In the genomic region with DNA sequence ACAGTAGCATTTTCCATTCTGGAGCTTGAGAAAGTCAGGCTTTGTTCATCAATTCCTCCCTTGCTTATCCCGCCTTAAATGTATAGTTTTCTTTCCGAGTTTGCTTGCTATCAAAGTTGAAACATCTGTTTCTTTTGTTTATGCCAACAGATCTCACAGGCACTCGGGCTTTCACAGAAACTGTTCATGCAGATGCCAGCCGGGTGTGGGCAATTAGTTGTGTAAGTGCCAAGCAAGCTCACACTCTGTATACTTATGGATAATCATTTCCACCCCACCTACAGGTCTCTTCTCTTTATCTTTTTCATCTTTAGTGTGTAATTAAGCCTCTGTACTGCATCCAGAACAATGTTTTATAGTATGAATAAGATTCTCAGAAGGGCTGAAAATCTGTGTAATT, we compare ENCODE assay signal across 33 mouse cellular contexts. TPM values are rescaled to one million over a fixed set of nuclear protein-coding genes. Genes with fewer than 3 reads are reported as not detected.
DNase-seq lines count a peak whose midpoint lies in the region; ATAC-seq lines count a peak whose summit lies in the region.
"Had no signal": no experiment of that assay in that cellular context is flagged by ENCODE, and none has a peak within 500 bp of the region (broad histone marks: within the 10 kb centered on the region; RNA-seq: fewer than 3 reads in every experiment).

No protein-coding gene starts in this region.

- 58% methylated on average over 4 of the region's 4 CpGs for WGBS in forebrain, embryonic 10.5 days
- 33% methylated on average over 4 of the region's 4 CpGs for WGBS in forebrain, embryonic 11.5 days
- WGBS in liver, embryonic 15.5 days (ENCODE audit: insufficient replicate concordance), result 20% methylated on average over 4 of the region's 4 CpGs
- 6% methylated on average over 4 of the region's 4 CpGs for WGBS in forebrain, embryonic 16.5 days
- WGBS in heart, embryonic 11.5 days (ENCODE audit: insufficient replicate concordance), result 67% methylated on average over 4 of the region's 4 CpGs

- H3K27me3 ChIP-seq in forebrain, embryonic 10.5 days (ENCODE audit: poor library complexity, severe bottlenecking), result no peaks in the 10 kb centered on the region
- H3K27me3 ChIP-seq in forebrain, embryonic 11.5 days (ENCODE audit: control insufficient read depth, insufficient read depth, low read length), result no peaks in the 10 kb centered on the region
- no peaks in the 10 kb centered on the region for H3K27me3 ChIP-seq in liver, embryonic 15.5 days
- no peaks in the 10 kb centered on the region for H3K27me3 ChIP-seq in forebrain, embryonic 16.5 days (replicated peaks; ENCODE audit: control insufficient read depth, insufficient read depth, low read length)
- no peaks in the 10 kb centered on the region for H3K27me3 ChIP-seq in heart, embryonic 11.5 days (ENCODE audit: control insufficient read depth, insufficient read depth, low read length)
- H3K27me3 ChIP-seq: CH12.LX; embryonic facial prominence, embryonic 15.5 days; heart, embryonic 12.5 days; midbrain, embryonic 12.5 days; neural tube, embryonic 13.5 days had no signal

- no peak for ATAC-seq in forebrain, embryonic 11.5 days (replicated peaks; ENCODE audit: low FRiP score)
- ATAC-seq in liver, embryonic 15.5 days (ENCODE audit: insufficient read depth), result peak; percentile 52; the same call in 1 of the 2 replicates
- ATAC-seq in forebrain, embryonic 16.5 days, result peak; percentile 73
- ATAC-seq in heart, embryonic 11.5 days (replicated peaks; ENCODE audit: insufficient number of reproducible peaks, low FRiP score, low TSS enrichment), result no peak
- ATAC-seq: intestine, postnatal 0 days; Patski had no signal

- DNase-seq in forebrain, embryonic 10.5 days (ENCODE audit: extremely low spot score, low spot score), result no peak
- no peak for DNase-seq in forebrain, embryonic 11.5 days (ENCODE audit: low spot score)
- DNase-seq in liver, result no peak
- peak; percentile 10 for DNase-seq in telencephalon, adult 2 months (ENCODE audit: low read depth, low spot score)
- DNase-seq in layer of hippocampus, postnatal 14 days (ENCODE audit: low spot score in 2 of 2), result no peak
- DNase-seq: adrenal gland, postnatal 14 days; cerebellum, adult 2 months; cerebellum, postnatal 14 days; gastrocnemius, postnatal 25 days; heart, adult 18-20 months; heart, postnatal 4 days; kidney, adult 9 months; kidney, postnatal 14 days; layer of hippocampus, adult 9-11 months; lung, adult 2 months; lung, postnatal 10 days; right cerebral cortex, postnatal 4 days; thymus, postnatal 4 days had no signal

- no peak overlapping the region for H3K9ac ChIP-seq in forebrain, embryonic 11.5 days (ENCODE audit: low read length)
- H3K9ac ChIP-seq in liver, embryonic 15.5 days, result no peak overlapping the region
- no peak overlapping the region for H3K9ac ChIP-seq in forebrain, embryonic 16.5 days (replicated peaks; ENCODE audit: low read depth, low read length)
- H3K9ac ChIP-seq in heart, embryonic 11.5 days (ENCODE audit: low read depth, low read length), result no peak overlapping the region
- H3K9ac ChIP-seq: embryonic facial prominence, embryonic 15.5 days; heart, embryonic 12.5 days; hindbrain, embryonic 14.5 days; midbrain, embryonic 12.5 days; neural tube, embryonic 13.5 days had no signal

- no peak overlapping the region for H3K4me3 ChIP-seq in forebrain, embryonic 10.5 days
- no peak overlapping the region for H3K4me3 ChIP-seq in forebrain, embryonic 11.5 days (ENCODE audit: low read depth, low read length)
- H3K4me3 ChIP-seq in liver, embryonic 15.5 days (replicated peaks), result no peak overlapping the region
- no peak overlapping the region for H3K4me3 ChIP-seq in forebrain, embryonic 16.5 days (replicated peaks; ENCODE audit: low read length)
- no peak overlapping the region for H3K4me3 ChIP-seq in heart, embryonic 11.5 days (ENCODE audit: low read depth, low read length)
- H3K4me3 ChIP-seq: embryonic facial prominence, embryonic 10.5 days; embryonic facial prominence, embryonic 15.5 days; heart, embryonic 12.5 days; midbrain, embryonic 12.5 days; neural tube, embryonic 13.5 days had no signal

- no peaks in the 10 kb centered on the region for H3K36me3 ChIP-seq in forebrain, embryonic 10.5 days (replicated peaks)
- no peaks in the 10 kb centered on the region for H3K36me3 ChIP-seq in forebrain, embryonic 11.5 days (ENCODE audit: control insufficient read depth, insufficient read depth, low read length)
- no peaks in the 10 kb centered on the region for H3K36me3 ChIP-seq in liver, embryonic 15.5 days (replicated peaks)
- H3K36me3 ChIP-seq in forebrain, embryonic 16.5 days (ENCODE audit: control insufficient read depth, insufficient read depth), result no peaks in the 10 kb centered on the region
- H3K36me3 ChIP-seq in heart, embryonic 11.5 days (ENCODE audit: control insufficient read depth, insufficient read depth, low read length), result no peaks in the 10 kb centered on the region
- H3K36me3 ChIP-seq: embryonic facial prominence, embryonic 10.5 days; embryonic facial prominence, embryonic 15.5 days; heart, embryonic 12.5 days; midbrain, embryonic 12.5 days; neural tube, embryonic 13.5 days had no signal

- H3K9me3 ChIP-seq in forebrain, embryonic 10.5 days, result no peaks in the 10 kb centered on the region
- no peaks in the 10 kb centered on the region for H3K9me3 ChIP-seq in forebrain, embryonic 11.5 days (ENCODE audit: control insufficient read depth, low read length)
- H3K9me3 ChIP-seq in liver, embryonic 15.5 days (replicated peaks), result no peaks in the 10 kb centered on the region
- no peaks in the 10 kb centered on the region for H3K9me3 ChIP-seq in forebrain, embryonic 16.5 days (ENCODE audit: control insufficient read depth, low read length)
- H3K9me3 ChIP-seq in heart, embryonic 11.5 days (replicated peaks; ENCODE audit: control insufficient read depth, low read length), result no peaks in the 10 kb centered on the region
- H3K9me3 ChIP-seq: embryonic facial prominence, embryonic 10.5 days; embryonic facial prominence, embryonic 15.5 days; heart, embryonic 12.5 days; midbrain, embryonic 12.5 days; neural tube, embryonic 13.5 days had no signal

- H3K27ac ChIP-seq in forebrain, embryonic 10.5 days, result peak overlapping the region; percentile 16; the same call in 1 of the 2 replicates
- no peak overlapping the region for H3K27ac ChIP-seq in forebrain, embryonic 11.5 days (ENCODE audit: low read depth, low read length)
- no peak overlapping the region for H3K27ac ChIP-seq in liver, embryonic 15.5 days (replicated peaks)
- no peak overlapping the region for H3K27ac ChIP-seq in forebrain, embryonic 16.5 days (ENCODE audit: low read length)
- H3K27ac ChIP-seq in heart, embryonic 11.5 days (ENCODE audit: low read depth, low read length), result no peak overlapping the region
- H3K27ac ChIP-seq: embryonic facial prominence, embryonic 10.5 days; embryonic facial prominence, embryonic 15.5 days; hindbrain, embryonic 14.5 days; midbrain, embryonic 12.5 days; neural tube, embryonic 13.5 days had no signal

- peaks cover 30% of the 10 kb centered on the region for H3K4me1 ChIP-seq in forebrain, embryonic 10.5 days
- no peaks in the 10 kb centered on the region for H3K4me1 ChIP-seq in forebrain, embryonic 11.5 days (replicated peaks; ENCODE audit: control insufficient read depth, insufficient read depth, low read length)
- H3K4me1 ChIP-seq in liver, embryonic 15.5 days (replicated peaks), result no peaks in the 10 kb centered on the region
- 0 out of 2 replicates have a peak, but pooled peaks cover 2% of the 10 kb centered on the region for H3K4me1 ChIP-seq in forebrain, embryonic 16.5 days (replicated peaks; ENCODE audit: control insufficient read depth, insufficient read depth, low read length)
- no peaks in the 10 kb centered on the region for H3K4me1 ChIP-seq in heart, embryonic 11.5 days (ENCODE audit: control insufficient read depth, insufficient read depth, low read length)
- H3K4me1 ChIP-seq: embryonic facial prominence, embryonic 15.5 days; heart, embryonic 12.5 days had no signal

- H3K4me2 ChIP-seq in forebrain, embryonic 11.5 days (ENCODE audit: low read depth, low read length, severe bottlenecking), result no peak overlapping the region
- no peak overlapping the region for H3K4me2 ChIP-seq in liver, embryonic 15.5 days
- H3K4me2 ChIP-seq in forebrain, embryonic 16.5 days (ENCODE audit: low read length), result no peak overlapping the region
- H3K4me2 ChIP-seq in heart, embryonic 11.5 days, result no peak overlapping the region
- H3K4me2 ChIP-seq: embryonic facial prominence, embryonic 15.5 days; heart, embryonic 12.5 days; hindbrain, embryonic 14.5 days; midbrain, embryonic 12.5 days; neural tube, embryonic 13.5 days had no signal

RNA-seq across cellular contexts. Expression of a gene that starts 53.6 kb away (rescaled TPM):
- polyA plus RNA-seq in forebrain, embryonic 10.5 days (2016; fragmentation: Nextera tagmentation; extraction: Ambion mirVana), result 20.2 and 24.2 TPM in 2 replicates
- 22.8 and 27.2 TPM in 2 replicates for polyA plus RNA-seq in forebrain, embryonic 11.5 days (2014; fragmentation: Nextera tagmentation; extraction: Ambion mirVana)
- 0.31 TPM in 1 of 2 replicates, not detected in the other for polyA plus RNA-seq in liver, embryonic 15.5 days (2015; fragmentation: Nextera tagmentation; extraction: Ambion mirVana)
- polyA plus RNA-seq in forebrain, embryonic 16.5 days (2015; fragmentation: Nextera tagmentation; extraction: Ambion mirVana), result 5.5 and 6.5 TPM in 2 replicates
- total RNA-seq in layer of hippocampus, postnatal 14 days (2021), result 1 to 10 TPM; 1.6 to 1.8 TPM
- not detected in 2 replicates for polyA plus RNA-seq in heart, embryonic 11.5 days (2014; fragmentation: Nextera tagmentation; extraction: Ambion mirVana)
- total RNA-seq: CH12.LX; gastrocnemius, adult 18-20 months; heart, adult 18-20 months; heart, postnatal 4 days had no signal
- polyA plus RNA-seq: C2C12; embryonic facial prominence, embryonic 15.5 days; heart, embryonic 12.5 days; heart, postnatal 0 days; intestine, postnatal 0 days; lung, adult 2 months; Patski had no signal

Comparison
In these comparisons a context has a peak if more than half of its experiments do, and no peak if none do; other contexts are left out.
1. ATAC-seq: peak in liver, embryonic 15.5 days (single experiment) and forebrain, embryonic 16.5 days (single experiment); none in forebrain, embryonic 11.5 days (single experiment) and heart, embryonic 11.5 days (single experiment).